Comparison of ENCODE assay signal across 8 mouse cellular contexts in the genomic region with DNA sequence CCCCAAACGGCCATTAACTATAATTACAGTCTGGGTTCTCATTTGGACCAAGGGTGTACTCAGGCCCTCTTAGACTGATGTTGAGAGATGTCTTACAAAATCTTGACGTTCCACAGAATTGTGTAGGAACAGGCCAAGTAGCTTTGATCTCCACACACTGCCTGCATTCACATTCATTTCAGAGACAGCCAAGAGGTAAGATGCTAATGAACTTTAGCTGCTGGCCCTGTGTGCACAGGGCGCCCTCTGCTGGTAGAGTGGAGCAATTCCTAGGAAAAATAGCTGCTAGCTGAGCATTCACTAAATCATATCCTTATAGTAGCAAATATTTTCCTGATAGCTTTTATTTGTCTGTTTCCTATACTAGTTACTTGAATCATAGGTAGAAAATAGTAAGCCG. TPM values are rescaled to one million over a fixed set of nuclear protein-coding genes. Genes with fewer than 3 reads are reported as not detected.
A peak's percentile ranks its signal among the peaks of the same experiment; 100 is the strongest.
DNase-seq lines count a peak whose midpoint lies in the region; ATAC-seq and TF ChIP-seq lines count a peak whose summit lies in the region.

No protein-coding gene starts in this region.

- no peak overlapping the region for H3K9ac ChIP-seq in liver, postnatal 0 days (replicated peaks)

- H3K9me3 ChIP-seq in liver, postnatal 0 days (ENCODE audit: low read length), result no peaks in the 10 kb centered on the region

- CTCF ChIA-PET in Patski (lab: Charles Lee), result interaction anchor here (0.7 to 3.7 kb wide), 19 partner anchors 8 to 557 kb away, joined by 3 to 30 read pairs (median 4); no protein-coding TSS in a partner anchor

- ATAC-seq in Patski, result peak; percentile 82
- ATAC-seq in liver, postnatal 0 days, result 0 out of 2 replicates have a peak, but pooled peaks have one; percentile 17

- in situ Hi-C loops in Patski (cut with MboI; ENCODE audit: low pct_unique_long_range_greater_than_20kb), result loop anchor here (5.0 to 10.0 kb wide), 3 partner anchors 175 to 950 kb away; no protein-coding TSS in a partner anchor

- H3K36me3 ChIP-seq in liver, postnatal 0 days (replicated peaks; ENCODE audit: insufficient read depth, low read length), result no peaks in the 10 kb centered on the region

- POLR2A ChIA-PET in Patski (lab: Charles Lee), result no interaction called here

- no peaks in the 10 kb centered on the region for H3K4me1 ChIP-seq in liver, postnatal 0 days (ENCODE audit: insufficient read depth)

- peaks cover 15% of the 10 kb centered on the region for H3K27me3 ChIP-seq in Patski
- H3K27me3 ChIP-seq in liver, postnatal 0 days (ENCODE audit: insufficient read depth, low read length), result no peaks in the 10 kb centered on the region

- WGBS in liver, postnatal 0 days (ENCODE audit: insufficient replicate concordance), result 21% methylated on average over 4 of the region's 4 CpGs

- H3K4me3 ChIP-seq in liver, postnatal 0 days (ENCODE audit: low read depth, low read length), result no peak overlapping the region

- DNase-seq in CD4-positive, CD25-positive, alpha-beta regulatory T cell, adult 2 months (ENCODE audit: low read depth, low spot score), result peak; percentile 87
- no peak for DNase-seq in Patski (ENCODE audit: low read depth, low spot score)
- peak; percentile 73 for DNase-seq in cerebellum, adult 9-11 months
- DNase-seq in gastrocnemius, adult 18-20 months (ENCODE audit: low spot score), result peak; percentile 67
- peak; percentile 75 for DNase-seq in kidney, postnatal 14 days
- DNase-seq in liver, postnatal 0 days, result peak; percentile 74
- DNase-seq in right cerebral cortex, postnatal 10 days (ENCODE audit: low spot score in 2 of 2), result peak; percentile 47 to 67
- peak; percentile 30 to 63 for DNase-seq in urinary bladder, postnatal 36 days (ENCODE audit: low spot score in 2 of 2)

- no peak for TF ChIP-seq EP300 in liver, postnatal 0 days (IDR thresholded peaks at IDR 0.05; ENCODE audit: low read depth)

- no peak overlapping the region for H3K4me2 ChIP-seq in liver, postnatal 0 days (ENCODE audit: low read depth, low read length)

- no peak overlapping the region for H3K27ac ChIP-seq in liver, postnatal 0 days (ENCODE audit: low read depth)

- peak; percentile 95 for TF ChIP-seq CTCF in Patski (IDR thresholded peaks at IDR 0.05)
- peak; percentile 97 for TF ChIP-seq CTCF in liver, postnatal 0 days (IDR thresholded peaks at IDR 0.05; ENCODE audit: low read depth)

RNA-seq across cellular contexts. Expression of gene Cemip2, which starts 30.8 kb away (rescaled TPM):
- polyA plus RNA-seq in Patski (2021), result 10.5 TPM
- 10 to 100 TPM in 1 of 2 experiments, 1 to 10 TPM in 1; 8.4 to 10.8 TPM for total RNA-seq in gastrocnemius, adult 18-20 months (2021)
- polyA plus RNA-seq in liver, postnatal 0 days (2015; fragmentation: Nextera tagmentation; extraction: Ambion mirVana), result 5.5 and 6.6 TPM in 2 replicates
